Mouse (Mus musculus): ENCODE data around the gene Ddx21.

DNA sequence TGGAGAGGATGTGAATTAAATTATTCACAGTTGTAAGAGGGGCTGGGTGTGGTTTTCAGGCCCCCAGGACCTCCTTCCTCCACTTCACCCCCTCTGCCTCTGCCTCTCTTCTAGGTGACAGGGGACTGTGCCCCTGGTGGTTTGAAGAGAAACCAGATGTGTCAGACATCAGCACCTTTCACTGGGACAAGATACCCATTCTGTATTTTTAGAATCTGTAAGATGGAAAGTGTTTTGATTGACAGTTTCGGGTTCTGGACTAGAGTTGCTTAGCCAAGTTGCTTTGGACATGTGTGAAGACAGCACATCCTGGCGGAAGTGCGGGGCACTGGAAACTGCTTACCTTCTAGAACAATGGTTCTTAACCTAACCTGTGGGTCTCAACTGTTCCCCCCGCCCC, 57.8 kb downstream of the Ddx21 start:
- TF ChIP-seq TBP (conservative IDR thresholded peaks at IDR 0.05; ENCODE audit: low read depth, low read length), result 0 out of 2 replicates have a peak, but pooled peaks have one; percentile 22
- TF ChIP-seq POLR2A (IDR thresholded peaks at IDR 0.05; ENCODE audit: low read depth, low read length), result peak; percentile 25; the same call in 1 of the 2 replicates
- TF ChIP-seq ZMIZ1 (IDR thresholded peaks at IDR 0.05; ENCODE audit: low read depth, low read length), result no peak
- peak; percentile 93 for TF ChIP-seq SIN3A (IDR thresholded peaks at IDR 0.05; ENCODE audit: low read length)
- TF ChIP-seq POLR2AphosphoS2 (IDR thresholded peaks at IDR 0.05; ENCODE audit: low read depth, low read length), result no peak
- no peak for TF ChIP-seq USF1 (IDR thresholded peaks at IDR 0.05; ENCODE audit: low read depth, low read length)
- no peak for TF ChIP-seq HCFC1 (IDR thresholded peaks at IDR 0.05; ENCODE audit: low read depth, low read length)
- TF ChIP-seq CTCF (conservative IDR thresholded peaks at IDR 0.05 in 1 of 2, IDR thresholded peaks at IDR 0.05 in 1 of 2; ENCODE audit: low read depth in 2 of 2, low read length in 2 of 2), result peak in 1 of 2 experiments; percentile 88; a peak in 3 of 4 replicates
- no peak for TF ChIP-seq USF2 (conservative IDR thresholded peaks at IDR 0.05; ENCODE audit: low read depth, low read length)
- peak; percentile 91 for TF ChIP-seq EP300 (IDR thresholded peaks at IDR 0.05; ENCODE audit: low read length)
